Mouse (Mus musculus): ENCODE data around the gene Prkar1a. TPM values are rescaled to one million over a fixed set of nuclear protein-coding genes. Genes with fewer than 3 reads are reported as not detected.
A peak's percentile ranks its signal among the peaks of the same experiment; 100 is the strongest.

Prkar1a gene
- total and polyA plus RNA-seq, 3 experiments, result 169 to 378 (median 363) TPM

GRCm38 (mm10) chr11:109675771-109676170, 26.6 kb downstream of the Prkar1a start:
- intact Hi-C loops (cut with DNase I), result loop anchor here (10.0 kb wide), 1 partner anchor 589 kb away; no protein-coding TSS in a partner anchor
- Histone ChIP-seq H3K36me3 (ENCODE audit: control insufficient read depth, insufficient read depth, low read length) (peaks cover 3% of the 10 kb centered on the region), H3K27ac (no peak overlapping the region), H3K4me1 (ENCODE audit: control insufficient read depth, insufficient read depth, low read length) (peaks cover 10% of the 10 kb centered on the region), H3K4me3 (no peak overlapping the region), H3K27me3 (ENCODE audit: control insufficient read depth, insufficient read depth, low read length) (no peaks in the 10 kb centered on the region), H3K79me2 (replicated peaks; ENCODE audit: control insufficient read depth, insufficient read depth, low read length) (no peaks in the 10 kb centered on the region), H3K9ac (ENCODE audit: low read depth, low read length) (no peak overlapping the region)
- DNase-seq, result no peak
- TF ChIP-seq EP300 (IDR thresholded peaks at IDR 0.05; ENCODE audit: insufficient read depth, low read depth, low read length), result no peak
- no peak for TF ChIP-seq POLR2A (IDR thresholded peaks at IDR 0.05; ENCODE audit: insufficient read depth, low read depth, low read length)
- 89% methylated on average over 9 of the region's 9 CpGs for WGBS

- Histone ChIP-seq H3K4me1 (ENCODE audit: control insufficient read depth, insufficient read depth, low read length) (peaks cover 12% of the 10 kb centered on the region), H3K79me2 (replicated peaks; ENCODE audit: control insufficient read depth, insufficient read depth, low read length) (no peaks in the 10 kb centered on the region), H3K36me3 (ENCODE audit: control insufficient read depth, insufficient read depth, low read length) (0 out of 2 replicates have a peak, but pooled peaks cover 2% of the 10 kb centered on the region), H3K27ac (no peak overlapping the region), H3K27me3 (ENCODE audit: control insufficient read depth, insufficient read depth, low read length) (no peaks in the 10 kb centered on the region), H3K4me3 (no peak overlapping the region), H3K9ac (ENCODE audit: low read depth, low read length) (no peak overlapping the region)
- 74% methylated on average over 12 of the region's 12 CpGs for WGBS
- no peak for DNase-seq
- intact Hi-C loops (cut with DNase I), result loop anchor here (10.0 kb wide), 1 partner anchor 588 kb away; no protein-coding TSS in a partner anchor
- no peak for TF ChIP-seq POLR2A (IDR thresholded peaks at IDR 0.05; ENCODE audit: insufficient read depth, low read depth, low read length)
- no peak for TF ChIP-seq CTCF (IDR thresholded peaks at IDR 0.05)
- TF ChIP-seq EP300 (IDR thresholded peaks at IDR 0.05; ENCODE audit: insufficient read depth, low read depth, low read length), result no peak
Measured at GRCm38 (mm10) chr11:109676621-109677373, 27.6 kb downstream of the Prkar1a start.

GRCm38 (mm10) chr11:109678291-109678690, 29.1 kb downstream of the Prkar1a start:
- Histone ChIP-seq H3K4me3 (no peak overlapping the region), H3K79me2 (replicated peaks; ENCODE audit: control insufficient read depth, insufficient read depth, low read length) (no peaks in the 10 kb centered on the region), H3K4me1 (ENCODE audit: control insufficient read depth, insufficient read depth, low read length) (peaks cover 6% of the 10 kb centered on the region), H3K36me3 (ENCODE audit: control insufficient read depth, insufficient read depth, low read length) (no peaks in the 10 kb centered on the region), H3K27ac (no peak overlapping the region), H3K9ac (ENCODE audit: low read depth, low read length) (no peak overlapping the region), H3K27me3 (ENCODE audit: control insufficient read depth, insufficient read depth, low read length) (no peaks in the 10 kb centered on the region)
- intact Hi-C loops (cut with DNase I), result loop anchor here (10.0 kb wide), 1 partner anchor 587 kb away; no protein-coding TSS in a partner anchor
- TF ChIP-seq CTCF (IDR thresholded peaks at IDR 0.05) (no peak), EP300 (IDR thresholded peaks at IDR 0.05; ENCODE audit: insufficient read depth, low read depth, low read length) (no peak), POLR2A (IDR thresholded peaks at IDR 0.05; ENCODE audit: insufficient read depth, low read depth, low read length) (no peak)
- 69% methylated on average over 12 of the region's 12 CpGs for WGBS
- no peak for DNase-seq

GRCm38 (mm10) chr11:109680934-109681333, 31.7 kb downstream of the Prkar1a start:
- H3K27me3 ChIP-seq (ENCODE audit: control insufficient read depth, insufficient read depth, low read length), result no peaks in the 10 kb centered on the region
- WGBS, result 35% methylated on average over 9 of the region's 9 CpGs
- H3K9ac ChIP-seq (ENCODE audit: low read depth, low read length), result no peak overlapping the region
- no peaks in the 10 kb centered on the region for H3K36me3 ChIP-seq (ENCODE audit: control insufficient read depth, insufficient read depth, low read length)
- TF ChIP-seq POLR2A (IDR thresholded peaks at IDR 0.05; ENCODE audit: insufficient read depth, low read depth, low read length), result no peak
- TF ChIP-seq CTCF (IDR thresholded peaks at IDR 0.05), result no peak
- TF ChIP-seq EP300 (IDR thresholded peaks at IDR 0.05; ENCODE audit: insufficient read depth, low read depth, low read length), result no peak
- peak overlapping the region; percentile 69 for H3K27ac ChIP-seq
- DNase-seq, result no peak
- H3K4me1 ChIP-seq (ENCODE audit: control insufficient read depth, insufficient read depth, low read length), result peaks cover 4% of the 10 kb centered on the region
- H3K4me3 ChIP-seq, result no peak overlapping the region
- intact Hi-C loops (cut with DNase I), result no loop called here
- H3K79me2 ChIP-seq (replicated peaks; ENCODE audit: control insufficient read depth, insufficient read depth, low read length), result no peaks in the 10 kb centered on the region

DNA sequence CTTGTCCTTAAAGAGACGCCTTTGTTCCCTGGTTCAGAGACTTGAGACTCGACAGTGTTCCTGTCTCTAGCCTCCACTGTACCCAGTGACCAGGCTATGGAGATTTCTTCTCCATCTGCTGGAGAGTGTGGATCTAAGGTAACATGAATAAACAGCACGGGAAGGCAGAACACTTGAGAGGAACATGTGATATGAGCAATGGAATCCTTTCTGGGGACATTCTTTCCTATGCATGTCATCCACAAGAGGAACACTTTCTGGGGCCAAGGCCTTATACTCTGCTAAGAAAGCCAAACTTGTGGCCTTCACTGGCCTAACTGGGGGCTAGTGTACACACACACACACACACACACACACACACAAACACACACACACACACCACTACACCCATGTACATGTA, 32.4 kb downstream of the Prkar1a start:
- TF ChIP-seq EP300 (IDR thresholded peaks at IDR 0.05; ENCODE audit: insufficient read depth, low read depth, low read length), result 0 out of 2 replicates have a peak, but pooled peaks have one; percentile 17
- TF ChIP-seq POLR2A (IDR thresholded peaks at IDR 0.05; ENCODE audit: insufficient read depth, low read depth, low read length), result no peak
- H3K79me2 ChIP-seq (replicated peaks; ENCODE audit: control insufficient read depth, insufficient read depth, low read length), result no peaks in the 10 kb centered on the region
- H3K36me3 ChIP-seq (ENCODE audit: control insufficient read depth, insufficient read depth, low read length), result no peaks in the 10 kb centered on the region
- H3K27ac ChIP-seq, result peak overlapping the region; percentile 69
- WGBS, result 38% methylated on average over 3 of the region's 3 CpGs
- H3K27me3 ChIP-seq (ENCODE audit: control insufficient read depth, insufficient read depth, low read length), result no peaks in the 10 kb centered on the region
- intact Hi-C loops (cut with DNase I), result no loop called here
- H3K4me3 ChIP-seq, result no peak overlapping the region
- H3K4me1 ChIP-seq (ENCODE audit: control insufficient read depth, insufficient read depth, low read length), result peaks cover 4% of the 10 kb centered on the region
- DNase-seq, result no peak
- no peak overlapping the region for H3K9ac ChIP-seq (ENCODE audit: low read depth, low read length)

DNA sequence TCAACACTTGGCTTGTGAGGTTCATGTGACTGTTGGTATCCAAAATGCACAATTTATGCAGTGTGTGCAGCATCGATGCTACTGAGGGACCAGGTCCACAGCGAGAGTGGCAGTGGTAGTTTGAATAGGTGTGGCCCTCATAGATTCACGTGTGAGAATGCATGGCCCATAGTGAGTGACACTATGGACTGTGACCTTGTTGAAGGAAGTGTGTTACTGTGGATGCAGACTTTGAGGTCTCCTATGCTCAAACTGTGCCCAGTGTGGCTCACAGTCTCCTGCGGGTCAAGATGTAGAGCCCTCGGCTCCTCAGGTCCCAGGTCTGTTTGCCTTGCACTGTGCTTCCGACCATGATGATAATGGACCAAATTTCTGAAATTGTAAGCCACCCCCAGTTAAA, 33.0 kb downstream of the Prkar1a start:
- DNase-seq, result no peak
- WGBS, result 93% methylated on average over 6 of the region's 6 CpGs
- no peaks in the 10 kb centered on the region for H3K27me3 ChIP-seq (ENCODE audit: control insufficient read depth, insufficient read depth, low read length)

More for the DNA sequence above, 33.0 kb downstream of the Prkar1a start:
- no peak overlapping the region for H3K4me3 ChIP-seq
- H3K36me3 ChIP-seq (ENCODE audit: control insufficient read depth, insufficient read depth, low read length), result no peaks in the 10 kb centered on the region
- intact Hi-C loops (cut with DNase I), result no loop called here
- TF ChIP-seq EP300 (IDR thresholded peaks at IDR 0.05; ENCODE audit: insufficient read depth, low read depth, low read length) (no peak), POLR2A (IDR thresholded peaks at IDR 0.05; ENCODE audit: insufficient read depth, low read depth, low read length) (no peak), CTCF (IDR thresholded peaks at IDR 0.05) (no peak)
- H3K27ac ChIP-seq, result no peak overlapping the region
- no peaks in the 10 kb centered on the region for H3K79me2 ChIP-seq (replicated peaks; ENCODE audit: control insufficient read depth, insufficient read depth, low read length)
- peaks cover 4% of the 10 kb centered on the region for H3K4me1 ChIP-seq (ENCODE audit: control insufficient read depth, insufficient read depth, low read length)
- no peak overlapping the region for H3K9ac ChIP-seq (ENCODE audit: low read depth, low read length)
